ENCODE assay signal across 7 mouse cellular contexts in genomic region chr13:47122537-47123430, GRCm38 (mm10). TPM values are rescaled to one million over a fixed set of nuclear protein-coding genes. Genes with fewer than 3 reads are reported as not detected.
DNase-seq lines count a peak whose midpoint lies in the region; ATAC-seq and TF ChIP-seq lines count a peak whose summit lies in the region.

Gene Rnf144b (plus strand): TSS chr13:47122656.

- DNase-seq in R1 (ENCODE audit: low read depth, low spot score) = peak; percentile 57
- DNase-seq in cerebellum, postnatal 10 days = peak; percentile 52 to 59
- DNase-seq in gastrocnemius, postnatal 14 days = peak; percentile 51
- DNase-seq in hindbrain, postnatal 0 days (ENCODE audit: low spot score) = peak; percentile 51
- DNase-seq in midbrain, embryonic 11.5 days (ENCODE audit: low spot score, missing footprints) = peak; percentile 95

- WGBS in hindbrain, postnatal 0 days = 3% methylated on average over 55 of the region's 55 CpGs
- under 1% methylated on average over 55 of the region's 55 CpGs for WGBS in limb, embryonic 12.5 days
- WGBS in midbrain, embryonic 11.5 days = 1% methylated on average over 55 of the region's 55 CpGs
- WGBS in stomach, embryonic 14.5 days = 2% methylated on average over 55 of the region's 55 CpGs

- no peak within 1 kb of the TSS for H3K27ac ChIP-seq in hindbrain, postnatal 0 days
- H3K27ac ChIP-seq in limb, embryonic 12.5 days = peak within 1 kb of the TSS; percentile 12; the same call in 1 of the 2 replicates
- no peak within 1 kb of the TSS for H3K27ac ChIP-seq in midbrain, embryonic 11.5 days (ENCODE audit: low read depth, low read length)
- no peak within 1 kb of the TSS for H3K27ac ChIP-seq in stomach, embryonic 14.5 days (ENCODE audit: low read length)

- H3K4me3 ChIP-seq in hindbrain, postnatal 0 days (ENCODE audit: low read length) = peak within 1 kb of the TSS; percentile 50
- peak within 1 kb of the TSS; percentile 62 for H3K4me3 ChIP-seq in limb, embryonic 12.5 days (replicated peaks)
- peak within 1 kb of the TSS; percentile 51 for H3K4me3 ChIP-seq in midbrain, embryonic 11.5 days (ENCODE audit: low read depth, low read length)
- H3K4me3 ChIP-seq in stomach, embryonic 14.5 days (ENCODE audit: low read depth, low read length) = peak within 1 kb of the TSS; percentile 52

- 0 out of 2 replicates have a peak, but pooled peaks cover 3% of the 10 kb centered on the region for H3K27me3 ChIP-seq in hindbrain, postnatal 0 days (ENCODE audit: insufficient read depth, low read length)
- peaks cover 27% of the 10 kb centered on the region for H3K27me3 ChIP-seq in limb, embryonic 12.5 days
- peaks cover 27% of the 10 kb centered on the region for H3K27me3 ChIP-seq in midbrain, embryonic 11.5 days (ENCODE audit: control insufficient read depth, insufficient read depth, low read length)
- peaks cover 4% of the 10 kb centered on the region; the same call in 1 of the 2 replicates for H3K27me3 ChIP-seq in stomach, embryonic 14.5 days (ENCODE audit: control insufficient read depth, insufficient read depth, low read length)

- no peaks in the 10 kb centered on the region for H3K9me3 ChIP-seq in hindbrain, postnatal 0 days (ENCODE audit: low read length)
- no peaks in the 10 kb centered on the region for H3K9me3 ChIP-seq in limb, embryonic 12.5 days
- no peaks in the 10 kb centered on the region for H3K9me3 ChIP-seq in midbrain, embryonic 11.5 days (ENCODE audit: control insufficient read depth, low read length)
- no peaks in the 10 kb centered on the region for H3K9me3 ChIP-seq in stomach, embryonic 14.5 days (ENCODE audit: control insufficient read depth, low read depth, low read length)

- H3K36me3 ChIP-seq in hindbrain, postnatal 0 days (ENCODE audit: insufficient read depth, low read length) = no peaks in the 10 kb centered on the region
- H3K36me3 ChIP-seq in limb, embryonic 12.5 days = no peaks in the 10 kb centered on the region
- no peaks in the 10 kb centered on the region for H3K36me3 ChIP-seq in midbrain, embryonic 11.5 days (ENCODE audit: control insufficient read depth, insufficient read depth, low read length)
- no peaks in the 10 kb centered on the region for H3K36me3 ChIP-seq in stomach, embryonic 14.5 days (ENCODE audit: control insufficient read depth, insufficient read depth, low read length)

- ATAC-seq in hindbrain, postnatal 0 days = peak; percentile 53
- ATAC-seq in limb, embryonic 12.5 days (ENCODE audit: insufficient number of reproducible peaks, insufficient read depth, low FRiP score, low TSS enrichment, low read depth) = peak; percentile 26; the same call in 1 of the 2 replicates
- ATAC-seq in midbrain, embryonic 11.5 days (ENCODE audit: low FRiP score) = no peak
- ATAC-seq in stomach, embryonic 14.5 days (ENCODE audit: insufficient number of reproducible peaks, insufficient read depth, low FRiP score, low read depth) = peak; percentile 42; the same call in 1 of the 2 replicates

- no peaks in the 10 kb centered on the region for H3K4me1 ChIP-seq in hindbrain, postnatal 0 days (ENCODE audit: insufficient read depth, low read length)
- peaks cover 14% of the 10 kb centered on the region for H3K4me1 ChIP-seq in limb, embryonic 12.5 days (replicated peaks)
- peaks cover 7% of the 10 kb centered on the region for H3K4me1 ChIP-seq in midbrain, embryonic 11.5 days (ENCODE audit: control insufficient read depth, insufficient read depth, low read length)
- H3K4me1 ChIP-seq in stomach, embryonic 14.5 days (ENCODE audit: control insufficient read depth, insufficient read depth, low read length) = no peaks in the 10 kb centered on the region; the same call in 1 of the 2 replicates

- TF ChIP-seq CTCF in hindbrain, postnatal 0 days (IDR thresholded peaks at IDR 0.05; ENCODE audit: low read depth) = no peak

- intact Hi-C loops in gastrocnemius, postnatal 14 days (cut with DNase I; ENCODE audit: low total_unique reads) = no loop called here

- H3K9ac ChIP-seq in hindbrain, postnatal 0 days (replicated peaks; ENCODE audit: low read length) = peak within 1 kb of the TSS; percentile 45
- H3K9ac ChIP-seq in limb, embryonic 12.5 days (replicated peaks) = peak within 1 kb of the TSS; percentile 66
- peak within 1 kb of the TSS; percentile 57 for H3K9ac ChIP-seq in midbrain, embryonic 11.5 days (ENCODE audit: low read length)
- peak within 1 kb of the TSS; percentile 28 for H3K9ac ChIP-seq in stomach, embryonic 14.5 days (replicated peaks; ENCODE audit: low read depth, low read length)

- H3K4me2 ChIP-seq in hindbrain, postnatal 0 days (ENCODE audit: low read depth, low read length) = peak within 1 kb of the TSS; percentile 98
- H3K4me2 ChIP-seq in limb, embryonic 12.5 days = peak within 1 kb of the TSS; percentile 94
- peak within 1 kb of the TSS; percentile 98 for H3K4me2 ChIP-seq in midbrain, embryonic 11.5 days
- peak within 1 kb of the TSS; percentile 97 for H3K4me2 ChIP-seq in stomach, embryonic 14.5 days (replicated peaks; ENCODE audit: low read depth, low read length)

RNA-seq across cellular contexts. Expression of gene Rnf144b, which starts in this region (rescaled TPM):
- 10 to 100 TPM in 1 of 2 experiments, 1 to 10 TPM in 1; 9.5 to 14.4 TPM for total RNA-seq in gastrocnemius, postnatal 14 days (2021)
- 2.7 and 5.6 TPM in 2 replicates for total RNA-seq in hindbrain, postnatal 0 days (2014; rRNA removed)
- 1.7 and 1.8 TPM in 2 replicates for polyA plus RNA-seq in hindbrain, postnatal 0 days (2015; fragmentation: Nextera tagmentation; extraction: Ambion mirVana)
- 1.0 TPM in 2 replicates for polyA plus RNA-seq in limb, embryonic 12.5 days (2016; fragmentation: Nextera tagmentation; extraction: Ambion mirVana)
- 0.92 and 1.1 TPM in 2 replicates for polyA plus RNA-seq in midbrain, embryonic 11.5 days (2014; fragmentation: Nextera tagmentation; extraction: Ambion mirVana)
- polyA plus RNA-seq in stomach, embryonic 14.5 days (2014; fragmentation: Nextera tagmentation; extraction: Ambion mirVana) = 1.5 and 2.0 TPM in 2 replicates
